Mouse (Mus musculus): Measurements from ENCODE around the gene Gm39653. TPM values are rescaled to one million over a fixed set of nuclear protein-coding genes. Genes with fewer than 3 reads are reported as not detected.
A peak's percentile ranks its signal among the peaks of the same experiment; 100 is the strongest.

Gene Gm39653
- total RNA-seq, 1 experiment, result not detected

- Histone ChIP-seq H3K27ac (ENCODE audit: insufficient read depth, low read depth, low read length, poor library complexity, severe bottlenecking) (no peak overlapping the region), H3K36me3 (ENCODE audit: control insufficient read depth, insufficient read depth, low read length, poor library complexity, severe bottlenecking) (no peaks in the 10 kb centered on the region), H3K9ac (ENCODE audit: insufficient read depth, low read depth, low read length, poor library complexity, severe bottlenecking) (no peak overlapping the region), H3K4me3 (ENCODE audit: insufficient read depth in 1 of 2, low read depth in 1 of 2, low read length in 2 of 2, poor library complexity in 1 of 2, severe bottlenecking in 1 of 2) (no peak overlapping the region), H3K4me1 (ENCODE audit: control insufficient read depth in 2 of 2, insufficient read depth in 2 of 2, low read length in 2 of 2, poor library complexity in 1 of 2) (no peaks in the 10 kb centered on the region), H3K9me3 (ENCODE audit: control insufficient read depth, insufficient read depth, low read depth, low read length) (no peaks in the 10 kb centered on the region)
- in situ Hi-C loops (cut with MboI; ENCODE audit: low sequenced_read_pairs in 2 of 2, unreplicated experiment in 2 of 2), result no loop called here
- DNase-seq (ENCODE audit: low read depth, low spot score), result no peak
- TF ChIP-seq ZC3H11A (IDR thresholded peaks at IDR 0.05; ENCODE audit: borderline replicate concordance, low read depth, low read length) (no peak), CHD2 (IDR thresholded peaks at IDR 0.05; ENCODE audit: low read depth, low read length) (no peak), HCFC1 (IDR thresholded peaks at IDR 0.05; ENCODE audit: borderline replicate concordance, insufficient read depth, low read length) (no peak), ZNF384 (IDR thresholded peaks at IDR 0.05; ENCODE audit: low read depth, low read length) (no peak), MAFK (IDR thresholded peaks at IDR 0.05; ENCODE audit: insufficient read depth, low read depth, low read length) (no peak)
Measured at GRCm38 (mm10) chr1:63639921-63640320, 24.2 kb downstream of the Gm39653 start.

- TF ChIP-seq ZC3H11A (IDR thresholded peaks at IDR 0.05; ENCODE audit: borderline replicate concordance, low read depth, low read length) (peak; percentile 84; the same call in 1 of the 2 replicates), MAFK (IDR thresholded peaks at IDR 0.05; ENCODE audit: insufficient read depth, low read depth, low read length) (no peak), ZNF384 (IDR thresholded peaks at IDR 0.05; ENCODE audit: low read depth, low read length) (no peak), CHD2 (IDR thresholded peaks at IDR 0.05; ENCODE audit: low read depth, low read length) (no peak), HCFC1 (IDR thresholded peaks at IDR 0.05; ENCODE audit: borderline replicate concordance, insufficient read depth, low read length) (no peak)
- in situ Hi-C loops (cut with MboI; ENCODE audit: low sequenced_read_pairs in 2 of 2, unreplicated experiment in 2 of 2), result loop anchor here (5.0 to 25.0 kb wide), 3 partner anchors 779 to 1054 kb away; no protein-coding TSS in a partner anchor
- DNase-seq (ENCODE audit: low read depth, low spot score), result peak; percentile 73
- Histone ChIP-seq H3K9me3 (ENCODE audit: control insufficient read depth, insufficient read depth, low read depth, low read length) (no peaks in the 10 kb centered on the region), H3K4me3 (ENCODE audit: insufficient read depth in 1 of 2, low read depth in 1 of 2, low read length in 2 of 2, poor library complexity in 1 of 2, severe bottlenecking in 1 of 2) (no peak overlapping the region), H3K36me3 (ENCODE audit: control insufficient read depth, insufficient read depth, low read length, poor library complexity, severe bottlenecking) (no peaks in the 10 kb centered on the region), H3K4me1 (ENCODE audit: control insufficient read depth in 2 of 2, insufficient read depth in 2 of 2, low read length in 2 of 2, poor library complexity in 1 of 2) (no peaks in the 10 kb centered on the region), H3K27ac (ENCODE audit: insufficient read depth, low read depth, low read length, poor library complexity, severe bottlenecking) (no peak overlapping the region), H3K9ac (ENCODE audit: insufficient read depth, low read depth, low read length, poor library complexity, severe bottlenecking) (no peak overlapping the region)
Measured at GRCm38 (mm10) chr1:63658016-63658415, 42.2 kb downstream of the Gm39653 start.

DNA sequence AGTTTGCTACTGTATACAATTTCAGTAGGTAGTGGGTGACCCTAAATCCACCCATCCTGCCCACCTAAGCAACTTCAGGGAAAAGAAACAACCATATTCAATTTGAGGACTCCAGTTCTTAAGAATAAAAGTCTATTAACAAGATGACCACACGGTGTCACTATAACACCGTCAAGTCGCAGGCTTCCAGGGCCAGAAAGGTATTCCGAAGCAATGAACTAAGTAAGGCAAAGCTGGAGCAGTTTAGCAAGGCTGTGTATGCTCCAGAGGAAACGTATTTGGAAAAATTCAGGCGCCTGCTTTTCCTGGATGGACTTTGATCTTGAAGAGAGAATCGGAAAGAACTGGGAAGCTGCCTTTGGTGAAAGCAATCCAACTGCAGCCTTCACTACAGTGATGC is 43.8 kb downstream of the Gm39653 start:
- Histone ChIP-seq H3K4me3 (ENCODE audit: insufficient read depth in 1 of 2, low read depth in 1 of 2, low read length in 2 of 2, poor library complexity in 1 of 2, severe bottlenecking in 1 of 2) (no peak overlapping the region), H3K36me3 (ENCODE audit: control insufficient read depth, insufficient read depth, low read length, poor library complexity, severe bottlenecking) (no peaks in the 10 kb centered on the region), H3K27ac (ENCODE audit: insufficient read depth, low read depth, low read length, poor library complexity, severe bottlenecking) (no peak overlapping the region), H3K9ac (ENCODE audit: insufficient read depth, low read depth, low read length, poor library complexity, severe bottlenecking) (no peak overlapping the region), H3K9me3 (ENCODE audit: control insufficient read depth, insufficient read depth, low read depth, low read length) (no peaks in the 10 kb centered on the region), H3K4me1 (ENCODE audit: control insufficient read depth in 2 of 2, insufficient read depth in 2 of 2, low read length in 2 of 2, poor library complexity in 1 of 2) (no peaks in the 10 kb centered on the region)
- peak; percentile 59 for DNase-seq (ENCODE audit: low read depth, low spot score)
- TF ChIP-seq CHD2 (IDR thresholded peaks at IDR 0.05; ENCODE audit: low read depth, low read length), result no peak
- TF ChIP-seq ZC3H11A (IDR thresholded peaks at IDR 0.05; ENCODE audit: borderline replicate concordance, low read depth, low read length), result peak; percentile 82
- TF ChIP-seq HCFC1 (IDR thresholded peaks at IDR 0.05; ENCODE audit: borderline replicate concordance, insufficient read depth, low read length), result no peak
- in situ Hi-C loops (cut with MboI; ENCODE audit: low sequenced_read_pairs in 2 of 2, unreplicated experiment in 2 of 2), result loop anchor here (5.0 to 25.0 kb wide), 3 partner anchors 778 to 1053 kb away; no protein-coding TSS in a partner anchor

DNA sequence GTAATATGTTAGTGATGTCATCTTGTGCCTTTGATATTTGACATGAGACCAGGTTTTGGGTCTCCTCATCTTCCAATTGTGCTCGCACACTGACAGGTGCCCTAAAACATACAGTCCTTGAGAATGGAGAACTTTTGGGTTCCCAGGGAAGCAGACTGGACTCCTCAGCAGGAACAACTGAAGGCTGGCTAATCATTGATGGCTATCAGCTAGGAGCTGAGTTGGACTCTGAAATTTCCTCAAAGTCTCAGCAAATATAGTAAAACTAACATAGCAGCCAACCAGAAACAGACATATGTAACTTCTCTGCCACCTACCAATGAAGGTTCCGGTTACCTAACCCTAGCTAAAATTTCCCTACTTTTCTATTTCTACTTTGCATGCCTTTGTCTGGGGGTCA is 50.3 kb downstream of the Gm39653 start:
- H3K9me3 ChIP-seq (ENCODE audit: control insufficient read depth, insufficient read depth, low read depth, low read length), result no peaks in the 10 kb centered on the region
- H3K4me1 ChIP-seq (ENCODE audit: control insufficient read depth in 2 of 2, insufficient read depth in 2 of 2, low read length in 2 of 2, poor library complexity in 1 of 2), result peaks cover 0 to 4% of the 10 kb centered on the region in 2 experiments; a peak in 1 of 4 replicates
- H3K9ac ChIP-seq (ENCODE audit: insufficient read depth, low read depth, low read length, poor library complexity, severe bottlenecking), result no peak overlapping the region
- no peak overlapping the region for H3K27ac ChIP-seq (ENCODE audit: insufficient read depth, low read depth, low read length, poor library complexity, severe bottlenecking)
- no peak for DNase-seq (ENCODE audit: low read depth, low spot score)
- in situ Hi-C loops (cut with MboI; ENCODE audit: low sequenced_read_pairs in 2 of 2, unreplicated experiment in 2 of 2), result loop anchor here (25.0 kb wide), 2 partner anchors 771 to 1046 kb away; no protein-coding TSS in a partner anchor
- TF ChIP-seq MAFK (IDR thresholded peaks at IDR 0.05; ENCODE audit: insufficient read depth, low read depth, low read length) (no peak), ZC3H11A (IDR thresholded peaks at IDR 0.05; ENCODE audit: borderline replicate concordance, low read depth, low read length) (no peak), CHD2 (IDR thresholded peaks at IDR 0.05; ENCODE audit: low read depth, low read length) (no peak), HCFC1 (IDR thresholded peaks at IDR 0.05; ENCODE audit: borderline replicate concordance, insufficient read depth, low read length) (no peak), ZNF384 (IDR thresholded peaks at IDR 0.05; ENCODE audit: low read depth, low read length) (no peak)
- H3K4me3 ChIP-seq (ENCODE audit: insufficient read depth in 1 of 2, low read depth in 1 of 2, low read length in 2 of 2, poor library complexity in 1 of 2, severe bottlenecking in 1 of 2), result no peak overlapping the region
- H3K36me3 ChIP-seq (ENCODE audit: control insufficient read depth, insufficient read depth, low read length, poor library complexity, severe bottlenecking), result no peaks in the 10 kb centered on the region

All from ES-E14 (cell line).